Mouse (Mus musculus) ovary, adult 18-20 months (tissue): ENCODE results near the gene Hs3st3a1.

Experiments used
- DNase-seq: peaks from one replicate; pipeline ENCODE4 v3.0.0; 2022; ENCODE audit warnings: low spot score, mixed read lengths

Hs3st3a1 gene

DNA sequence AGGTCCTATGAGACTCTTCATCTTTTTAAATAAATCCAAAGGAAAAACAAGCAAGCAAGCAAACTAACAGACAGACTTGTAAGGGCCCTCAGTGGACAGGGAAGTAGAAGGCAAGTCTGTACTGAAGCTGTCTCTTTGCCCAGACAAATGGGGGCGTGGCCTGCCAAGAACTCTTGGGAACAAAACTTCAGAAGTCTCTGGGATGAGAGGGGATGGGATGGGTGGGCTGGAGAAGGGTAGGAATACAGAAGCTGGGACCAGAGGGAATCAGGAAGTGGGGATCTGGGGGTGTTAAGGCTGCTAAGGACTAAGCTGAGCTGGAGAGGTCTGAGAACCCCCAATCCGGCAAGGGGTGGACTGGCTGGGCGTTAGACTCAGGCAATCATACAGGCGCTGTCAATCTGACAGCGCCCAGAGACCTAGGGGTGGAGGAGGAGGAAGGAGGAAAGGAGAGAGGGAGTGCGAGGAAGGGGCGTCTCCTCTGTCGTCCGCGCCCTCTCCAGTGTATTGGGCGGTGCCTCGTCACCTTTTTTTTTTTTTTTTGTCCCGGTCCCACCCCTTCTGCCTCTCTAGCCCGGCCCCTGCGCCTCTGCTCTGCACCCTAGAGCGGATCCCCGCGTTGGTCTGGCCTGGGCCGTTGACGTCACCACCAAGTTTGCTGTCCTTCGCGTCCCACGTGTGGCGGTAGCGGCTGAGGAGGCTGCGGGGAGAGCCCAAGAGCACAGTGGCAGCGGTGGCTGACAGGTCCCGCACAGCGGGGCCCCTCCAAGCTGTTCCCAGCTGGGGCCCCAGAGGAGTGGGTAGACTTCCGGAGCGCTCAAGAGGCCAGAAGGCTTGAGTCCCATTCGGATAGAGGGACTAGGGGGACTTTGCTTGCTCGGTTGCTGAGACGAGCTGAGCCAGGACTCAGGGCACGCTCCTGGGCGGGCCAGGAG, at the start of gene Hs3st3a1:
TSS of gene Hs3st3a1 (plus strand) at position 722 of the 935 bp plus-strand sequence.
- peak; percentile 55 for DNase-seq

DNA sequence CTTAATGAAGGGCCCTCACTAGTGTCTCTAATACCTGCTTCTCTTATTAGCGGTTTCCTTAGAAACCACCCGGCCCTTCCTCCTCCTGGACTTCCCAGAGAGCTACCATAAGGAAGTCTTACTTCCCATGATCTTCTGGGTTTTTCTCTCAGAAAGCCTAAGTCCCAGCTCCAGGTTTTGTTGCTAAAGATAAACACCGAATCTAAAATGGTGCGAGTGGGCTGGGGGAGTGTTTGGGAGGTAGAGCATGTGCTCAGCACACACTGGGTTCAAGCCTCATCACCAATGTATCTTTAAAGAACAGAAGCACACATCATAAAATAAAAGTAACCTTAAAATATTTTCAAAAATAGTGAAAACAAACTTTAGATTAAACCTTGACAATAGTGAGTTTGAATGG, 48.8 kb upstream of the Hs3st3a1 start:
- no peak for DNase-seq

DNA sequence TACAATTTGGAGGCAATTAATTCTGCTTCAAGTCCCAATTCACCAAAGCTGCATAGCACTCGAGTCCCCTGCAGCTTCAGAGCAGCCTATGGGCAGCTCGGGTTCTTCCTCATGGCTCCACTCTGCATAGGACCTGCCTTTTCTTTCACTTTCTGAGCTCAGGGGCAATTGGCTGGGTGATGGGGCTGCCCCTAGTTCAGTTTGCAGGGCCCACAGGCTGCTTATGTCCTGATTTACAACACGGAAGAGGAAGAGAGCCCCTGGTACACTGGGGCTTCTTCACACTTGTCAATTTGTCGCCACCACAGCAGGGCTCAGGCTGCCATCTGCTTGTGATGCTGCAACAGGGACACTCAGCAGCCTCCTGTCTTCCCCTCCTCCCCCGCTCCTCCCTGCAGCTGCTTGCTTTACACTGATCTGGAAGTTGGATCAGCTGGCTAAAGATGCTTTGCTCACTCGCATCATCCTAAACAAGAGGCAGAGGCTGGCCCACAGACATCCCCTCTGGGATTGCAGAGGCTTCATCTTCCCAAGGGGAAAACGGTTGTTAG, 38.7 kb upstream of the Hs3st3a1 start:
- DNase-seq = no peak

GRCm38 (mm10) chr11:64396949-64397348, 38.2 kb upstream of the Hs3st3a1 start:
- DNase-seq = no peak

DNA sequence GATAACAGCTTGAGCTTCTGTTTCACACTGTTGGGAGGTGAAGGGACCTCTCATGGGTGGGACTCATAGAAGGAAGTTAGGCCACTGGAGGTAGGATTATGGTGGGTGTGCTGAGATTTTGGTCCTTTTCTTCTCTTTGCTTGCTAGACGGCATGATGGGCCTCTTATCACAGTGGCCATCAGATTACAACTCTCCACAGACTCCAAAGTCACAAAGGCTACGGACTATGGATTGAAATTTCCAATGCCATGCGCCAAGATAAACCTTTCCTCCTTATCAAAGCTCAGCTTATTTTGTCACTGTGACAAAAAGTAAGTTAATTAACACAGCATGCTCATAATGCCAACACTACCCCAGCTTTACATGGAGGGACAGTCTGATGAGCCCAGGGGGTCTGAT, 37.5 kb upstream of the Hs3st3a1 start:
- no peak for DNase-seq

DNA sequence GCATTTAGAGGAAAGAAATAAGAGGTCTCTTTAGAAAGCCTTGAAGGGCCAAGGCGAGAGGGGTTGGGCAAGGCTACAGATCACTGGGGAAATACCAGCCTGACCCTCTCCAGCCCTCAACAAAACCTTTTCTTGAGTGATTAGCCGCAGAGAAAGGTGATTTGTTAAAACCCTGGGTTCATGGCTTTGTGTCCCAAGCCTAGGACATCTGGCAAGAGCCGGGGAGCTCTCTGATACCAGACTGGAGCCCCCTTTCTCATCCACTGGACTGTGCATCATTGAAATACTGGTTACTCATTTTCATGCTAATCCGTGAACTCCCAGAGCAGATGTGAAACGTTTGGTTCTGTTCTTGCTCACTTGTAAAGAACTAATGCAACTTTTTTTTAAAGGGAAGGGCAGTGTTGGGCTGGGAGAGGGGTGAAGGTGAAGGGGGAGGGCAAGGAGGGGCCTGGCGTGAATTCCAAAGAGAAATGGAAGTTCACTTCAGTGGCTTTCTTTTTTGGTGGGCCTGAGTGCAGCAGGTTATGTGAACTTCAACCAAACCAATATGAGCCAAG, 34.5 kb upstream of the Hs3st3a1 start:
- DNase-seq = no peak

GRCm38 (mm10) chr11:64418969-64419368, 16.2 kb upstream of the Hs3st3a1 start:
- no peak for DNase-seq

DNA sequence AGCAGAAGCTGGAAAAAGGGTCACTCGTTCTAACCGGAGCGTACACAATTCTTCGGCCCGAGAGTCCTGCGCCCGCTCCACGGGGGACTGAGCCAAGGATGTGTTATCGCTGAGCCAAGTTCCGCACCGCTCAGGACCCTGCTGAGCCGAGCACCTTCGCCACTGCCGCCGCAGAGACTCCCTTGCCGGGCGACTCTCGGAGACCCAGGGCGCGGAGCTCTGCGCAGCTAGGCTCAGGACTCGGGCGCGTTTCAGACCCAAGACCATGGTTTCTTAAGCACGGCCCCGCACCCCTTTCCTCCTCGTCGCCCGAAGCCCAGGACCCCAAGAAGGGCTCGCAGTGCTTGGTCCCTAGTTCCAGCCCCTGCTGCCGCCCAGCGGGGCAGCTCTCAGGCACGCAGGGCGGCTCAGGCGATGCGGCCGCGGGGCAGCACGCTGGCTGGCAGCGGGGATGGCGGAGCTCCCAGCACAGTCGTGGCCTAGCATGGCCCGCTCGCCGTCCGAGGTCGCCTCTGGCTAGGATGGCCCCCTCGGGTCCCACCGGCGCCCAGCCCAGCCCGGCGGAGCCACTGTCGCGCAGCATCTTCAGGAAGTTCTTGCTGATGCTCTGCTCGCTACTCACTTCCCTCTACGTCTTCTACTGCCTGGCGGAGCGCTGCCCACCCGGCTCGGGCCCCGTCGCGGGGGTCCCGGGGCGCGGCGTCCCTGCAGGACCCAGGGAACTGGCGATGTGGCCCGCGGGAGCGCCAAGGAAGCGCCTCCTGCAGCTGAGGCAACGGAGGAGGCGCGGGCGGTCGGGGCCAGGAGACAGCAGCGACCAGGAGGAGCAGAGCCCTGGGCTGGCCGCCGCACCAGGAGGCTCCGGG, 647 bp downstream of the Hs3st3a1 start:
- no peak for DNase-seq

DNA sequence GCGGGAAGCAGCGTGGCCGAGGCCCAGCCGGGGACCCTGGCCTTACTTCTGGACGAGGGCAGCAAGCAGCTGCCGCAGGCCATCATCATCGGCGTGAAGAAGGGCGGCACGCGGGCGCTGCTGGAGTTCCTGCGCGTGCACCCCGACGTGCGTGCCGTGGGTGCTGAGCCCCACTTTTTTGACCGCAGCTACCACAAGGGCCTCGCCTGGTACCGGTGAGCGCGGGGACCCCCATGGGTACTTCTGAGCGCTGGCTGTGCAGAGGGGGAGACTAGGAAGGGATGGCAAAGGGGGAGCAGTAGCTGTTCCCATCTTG, 1.2 kb downstream of the Hs3st3a1 start, which contains the start of gene F930015N05Rik:
TSS of gene F930015N05Rik (minus strand) at position 242 of the 316 bp plus-strand sequence.
- DNase-seq = no peak

GRCm38 (mm10) chr11:64436791-64437298, 1.7 kb downstream of the Hs3st3a1 start:
- DNase-seq = no peak

GRCm38 (mm10) chr11:64437721-64438120, 2.6 kb downstream of the Hs3st3a1 start:
- DNase-seq = no peak

GRCm38 (mm10) chr11:64438909-64439308, 3.8 kb downstream of the Hs3st3a1 start:
- DNase-seq = no peak

DNA sequence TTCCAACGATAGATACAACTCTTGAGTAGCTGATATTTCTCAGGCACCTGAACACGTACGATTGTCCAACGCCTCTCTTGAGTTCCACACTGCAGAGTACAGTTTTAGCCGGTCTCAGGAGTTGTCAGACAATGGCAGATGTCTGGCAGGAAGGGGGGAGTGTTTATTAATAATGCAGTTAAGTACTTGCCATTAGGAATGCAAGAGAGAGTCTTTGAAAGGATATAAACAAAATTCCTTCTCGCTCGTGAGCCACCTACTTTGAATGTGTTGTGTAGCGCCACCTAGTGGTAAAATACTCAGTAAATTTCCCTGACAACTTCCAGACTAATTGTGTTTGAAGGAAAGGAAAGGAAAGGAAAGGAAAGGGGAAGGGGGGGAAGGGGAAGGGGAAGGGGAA, 7.0 kb downstream of the Hs3st3a1 start:
- no peak for DNase-seq

GRCm38 (mm10) chr11:64442701-64443100, 7.6 kb downstream of the Hs3st3a1 start:
- no peak for DNase-seq

DNA sequence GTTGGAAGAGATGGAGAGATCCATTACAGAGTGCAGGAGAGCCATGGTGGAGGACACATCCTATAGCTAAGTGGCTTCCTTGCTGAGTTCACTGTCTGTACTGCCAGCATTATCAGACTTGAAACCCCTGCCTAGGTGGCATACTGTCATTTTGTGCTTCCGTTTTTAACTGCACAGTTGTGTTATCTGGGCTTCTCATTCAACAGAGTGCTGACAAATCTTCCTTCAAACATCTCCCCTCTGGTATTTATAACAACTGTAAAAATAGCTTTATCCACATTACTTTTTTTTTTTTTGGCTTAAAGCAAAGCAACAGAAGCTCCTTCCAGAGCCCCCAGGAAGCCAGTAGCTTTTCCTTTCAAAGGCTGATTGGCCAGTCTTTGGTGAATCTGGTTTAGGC, 10.1 kb downstream of the Hs3st3a1 start:
- DNase-seq = no peak

DNA sequence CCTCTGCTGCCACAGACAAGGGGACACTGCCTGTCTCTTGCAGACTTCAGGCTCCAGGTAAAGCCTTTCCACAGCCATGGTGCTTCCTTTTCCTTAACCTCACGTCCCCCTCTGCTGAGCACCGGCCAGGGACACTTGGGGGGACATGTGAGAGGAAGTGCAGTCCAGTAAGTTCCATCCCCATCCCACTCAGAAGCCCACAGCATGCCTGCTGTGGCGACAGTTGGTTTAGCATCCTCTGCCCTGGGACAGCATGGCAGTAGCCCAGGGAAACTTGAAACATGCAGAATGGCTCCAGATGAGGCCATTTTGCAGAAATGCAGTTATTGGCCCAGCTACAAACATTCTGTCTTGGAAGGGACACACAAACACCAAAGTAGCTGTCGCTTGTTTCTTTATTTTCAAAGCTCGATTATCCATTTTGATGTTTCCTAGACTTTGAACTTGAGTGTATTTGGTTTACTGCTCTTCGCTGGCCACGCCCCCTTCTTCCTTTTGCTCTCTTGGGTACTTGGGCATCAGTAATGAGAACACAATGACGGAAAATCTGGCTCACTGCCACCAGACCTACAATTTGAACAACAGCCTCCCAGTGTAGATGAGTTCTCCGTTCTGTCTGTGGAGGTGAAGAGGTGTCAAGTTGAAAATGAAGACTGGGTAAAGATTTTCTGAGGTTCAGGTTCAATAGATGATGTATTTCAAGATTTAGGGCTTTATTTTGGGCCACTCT, 13.6 kb downstream of the Hs3st3a1 start:
- no peak for DNase-seq

DNA sequence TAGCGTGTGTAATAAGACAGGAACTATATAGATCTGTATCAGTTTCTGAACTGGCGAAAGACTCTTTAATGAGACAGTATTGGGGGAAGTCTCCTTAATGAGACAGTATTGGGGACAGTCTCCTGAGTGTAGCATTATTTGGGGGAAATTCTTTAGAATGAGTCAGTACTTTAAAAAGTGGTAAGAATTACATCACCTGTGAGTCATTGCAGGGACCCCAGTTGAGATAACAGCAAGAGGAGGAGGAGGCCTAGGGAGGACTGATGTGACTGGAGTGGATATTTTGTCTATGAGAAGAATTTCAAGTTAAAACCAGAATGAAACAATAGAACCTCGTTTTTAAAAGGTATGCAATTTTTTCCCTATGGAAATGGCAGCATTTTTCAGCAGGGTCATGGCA, 26.6 kb downstream of the Hs3st3a1 start:
- DNase-seq = no peak

- no peak for DNase-seq
Measured at GRCm38 (mm10) chr11:64468737-64469136, 33.6 kb downstream of the Hs3st3a1 start.

GRCm38 (mm10) chr11:64470689-64471088, 35.6 kb downstream of the Hs3st3a1 start:
- no peak for DNase-seq

DNA sequence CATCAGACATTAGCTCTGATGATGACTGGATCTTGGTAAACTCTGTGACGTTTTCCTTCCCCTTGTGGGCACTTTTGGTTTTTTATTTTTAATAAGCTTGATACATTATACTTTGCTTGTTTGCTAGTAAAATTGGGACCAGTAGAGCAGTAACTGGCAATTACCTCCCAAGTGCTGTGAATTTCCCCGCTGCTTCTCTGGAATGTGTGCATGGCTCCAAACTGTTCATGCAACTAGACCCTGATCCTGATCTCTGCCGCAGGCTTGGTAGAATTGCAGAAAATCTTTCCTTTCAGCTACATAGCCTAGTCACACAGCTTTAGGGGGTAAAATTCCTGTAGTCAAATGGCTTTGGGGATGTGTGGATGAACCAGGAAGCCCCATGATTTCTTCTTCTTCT, 38.5 kb downstream of the Hs3st3a1 start:
- DNase-seq = no peak

DNA sequence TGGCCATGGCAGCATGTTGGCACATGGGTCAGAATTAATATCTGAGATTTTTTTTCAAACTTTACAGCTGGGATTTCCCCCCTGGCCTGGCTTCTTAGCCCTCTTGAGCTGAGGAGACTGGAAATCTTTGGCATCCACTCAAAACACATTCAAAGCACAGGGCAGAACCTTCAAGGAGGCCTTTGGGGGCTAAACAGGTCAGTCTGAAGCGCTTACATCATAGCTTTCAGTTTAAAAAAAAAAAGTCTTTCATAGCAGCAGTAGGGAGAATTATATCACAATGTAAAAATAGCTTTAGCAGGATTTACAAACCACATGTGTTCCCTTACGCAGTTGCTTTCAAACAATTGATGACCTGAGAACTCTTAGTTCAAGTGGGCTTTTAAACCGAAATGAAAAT, 46.3 kb downstream of the Hs3st3a1 start:
- no peak for DNase-seq
